Mouse (Mus musculus): Measurements from ENCODE around the gene Usp4.

- TF ChIP-seq TCF12 (IDR thresholded peaks at IDR 0.05; ENCODE audit: insufficient read depth, poor library complexity, severe bottlenecking) (no peak), POLR2AphosphoS2 (IDR thresholded peaks at IDR 0.05; ENCODE audit: insufficient read length, low read depth) (no peak), POLR2A (IDR thresholded peaks at IDR 0.05; ENCODE audit: insufficient read length, low read depth) (no peak), USF1 (IDR thresholded peaks at IDR 0.05; ENCODE audit: low read depth) (no peak), REST (IDR thresholded peaks at IDR 0.05; ENCODE audit: insufficient read depth, insufficient read length) (no peak), CEBPB (IDR thresholded peaks at IDR 0.05; ENCODE audit: insufficient read depth, poor library complexity, severe bottlenecking) (no peak), SRF (IDR thresholded peaks at IDR 0.05; ENCODE audit: control insufficient read depth, insufficient read length, low read depth) (no peak)
These were observed 7.8 kb upstream of the Usp4 start for GRCm38 (mm10) chr9:108339886-108340257.

All from myocyte (in vitro differentiated cells).